Mouse (Mus musculus) cerebellum, postnatal 36 days (tissue): ENCODE measurements at regions not wholly inside any gene's neighbourhood (a gene's known extent, or its start where the extent isn't known, plus 50 kb on each side); places are given as distances from the start of the nearest gene placed in this dataset.
A peak's percentile ranks its signal among the peaks of the same experiment; 100 is the strongest.

ENCODE experiments used
- DNase-seq, 2 experiments: peaks; one replicate each; pipeline ENCODE4 v3.0.0; 2021 to 2022; ENCODE audit warnings: mixed read lengths in 2 of 2

DNA sequence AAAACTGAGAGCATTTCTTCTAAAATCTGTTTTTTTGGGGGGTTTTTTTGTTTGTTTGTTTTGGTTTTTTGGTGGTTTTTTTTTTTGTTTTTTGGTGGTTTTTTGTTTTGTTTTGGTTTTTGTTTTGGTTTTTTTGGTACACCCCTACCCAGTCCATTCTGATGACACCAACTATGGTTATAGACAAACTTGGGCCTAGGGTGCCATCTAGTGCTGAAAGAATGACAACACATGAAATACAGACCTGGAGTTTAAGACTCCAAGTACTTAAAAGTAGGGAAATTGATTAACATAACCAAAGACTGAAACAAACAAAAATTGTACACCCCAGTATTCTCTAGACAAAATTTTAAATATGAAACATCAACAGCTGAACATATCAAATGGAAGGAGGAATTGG is 76.0 kb upstream of the Ano5 start:
- peak; percentile 26 to 47 for DNase-seq

DNA sequence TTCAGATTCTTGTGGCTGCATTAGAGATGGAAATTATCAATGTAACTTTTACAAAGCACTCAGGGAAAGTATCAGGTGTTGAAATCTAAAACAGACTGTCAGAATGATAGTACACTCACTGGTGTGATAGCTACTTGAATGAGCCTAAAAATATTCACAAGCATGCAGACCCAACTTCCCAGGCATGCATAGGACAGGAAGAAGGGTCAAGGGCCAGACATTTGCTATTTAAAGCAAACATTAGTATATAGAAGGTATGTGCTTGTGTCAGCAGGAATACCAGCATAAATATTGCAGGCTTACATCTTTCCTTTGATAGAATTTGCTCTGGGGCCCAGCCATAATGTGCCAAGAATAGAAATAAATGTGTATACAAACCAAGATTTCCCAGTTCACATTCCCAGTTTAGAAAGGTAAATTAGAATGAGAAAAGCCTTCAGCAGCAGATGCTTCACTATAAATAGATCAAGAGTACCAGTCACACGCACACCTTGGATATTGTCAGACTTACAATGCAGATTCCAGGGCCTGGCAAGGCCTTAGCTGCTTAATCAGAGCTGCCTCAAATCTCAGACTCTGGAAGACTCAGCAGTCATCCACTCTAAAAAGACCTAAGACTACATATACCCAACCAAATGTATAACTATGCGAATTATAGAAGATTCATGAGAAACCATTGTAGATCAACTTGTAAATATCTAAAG is 55.7 kb upstream of the Ano5 start:
- DNase-seq = no peak

DNA sequence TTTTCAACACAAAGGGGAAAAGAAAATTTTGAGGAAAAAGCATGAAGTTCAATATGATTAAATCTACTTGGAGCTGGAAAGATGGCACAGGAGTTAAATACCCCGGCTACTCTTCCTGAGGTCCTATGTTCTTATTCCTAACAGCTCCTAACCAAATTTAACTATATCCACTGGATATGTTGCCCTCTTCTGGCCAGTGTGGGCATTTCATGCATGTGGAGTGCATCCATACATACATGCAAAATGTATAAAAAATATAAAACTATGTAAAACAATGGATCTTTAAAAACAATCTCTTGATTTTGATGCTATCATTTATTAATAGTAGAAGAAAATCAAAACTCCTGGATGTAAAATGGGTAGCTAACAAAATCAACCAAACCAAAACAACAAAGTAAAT is 52.1 kb upstream of the Ano5 start:
- DNase-seq = no peak
